Mouse (Mus musculus): ENCODE measurements around the gene Smchd1. TPM values are rescaled to one million over a fixed set of nuclear protein-coding genes. Genes with fewer than 3 reads are reported as not detected.

Smchd1 gene
- total RNA-seq, 2 experiments from 2014 or later = 30.7 to 32.0 TPM

DNA sequence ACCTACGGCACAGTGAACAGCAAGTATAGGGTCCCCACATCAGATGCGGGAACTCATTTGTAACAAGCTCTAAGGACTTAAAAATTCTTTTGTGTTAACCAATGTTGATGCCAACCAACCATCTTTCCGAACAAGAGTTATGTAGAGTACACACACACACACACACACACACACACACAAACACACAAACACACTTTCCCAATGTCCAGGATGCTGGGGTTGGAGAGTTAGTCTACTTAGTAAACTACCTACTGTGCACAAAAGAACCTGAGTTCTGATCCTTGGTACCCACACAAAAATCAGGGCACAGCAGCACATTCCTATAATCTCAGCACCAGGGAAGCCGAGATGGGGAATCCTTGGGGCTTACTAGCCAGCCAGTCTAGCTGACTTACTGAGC, 157.6 kb downstream of the Smchd1 start:
- intact Hi-C loops (cut with DNase I) = no loop called here
- no peak for DNase-seq (ENCODE audit: low spot score in 2 of 2)

DNA sequence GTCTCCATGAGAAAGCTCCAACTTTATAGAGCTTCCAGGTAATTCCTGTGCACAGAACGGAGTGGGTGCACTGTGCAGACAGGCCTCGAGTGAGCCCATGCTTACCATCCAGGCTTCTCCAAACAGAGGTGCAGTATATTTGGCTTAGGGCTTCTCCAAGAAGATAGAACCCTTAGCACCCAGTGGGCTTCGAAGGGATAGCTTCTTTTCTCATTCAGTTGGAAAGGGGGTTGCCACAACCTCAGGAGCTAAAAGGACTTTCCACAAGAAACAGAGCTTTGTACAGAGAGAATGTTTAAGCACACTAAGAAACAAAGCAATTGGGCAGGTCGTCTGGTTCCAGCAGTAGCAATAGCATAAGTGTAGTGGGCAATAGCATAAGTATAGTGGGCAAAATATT, 160.8 kb downstream of the Smchd1 start:
- intact Hi-C loops (cut with DNase I) = no loop called here
- DNase-seq (ENCODE audit: low spot score in 2 of 2) = no peak

GRCm38 (mm10) chr17:71311340-71312171, 163.6 kb downstream of the Smchd1 start, which contains the start of gene Emilin2:
Gene Emilin2 (minus strand): TSS chr17:71311978.
- no peak for DNase-seq (ENCODE audit: low spot score in 2 of 2)
- intact Hi-C loops (cut with DNase I) = no loop called here

DNA sequence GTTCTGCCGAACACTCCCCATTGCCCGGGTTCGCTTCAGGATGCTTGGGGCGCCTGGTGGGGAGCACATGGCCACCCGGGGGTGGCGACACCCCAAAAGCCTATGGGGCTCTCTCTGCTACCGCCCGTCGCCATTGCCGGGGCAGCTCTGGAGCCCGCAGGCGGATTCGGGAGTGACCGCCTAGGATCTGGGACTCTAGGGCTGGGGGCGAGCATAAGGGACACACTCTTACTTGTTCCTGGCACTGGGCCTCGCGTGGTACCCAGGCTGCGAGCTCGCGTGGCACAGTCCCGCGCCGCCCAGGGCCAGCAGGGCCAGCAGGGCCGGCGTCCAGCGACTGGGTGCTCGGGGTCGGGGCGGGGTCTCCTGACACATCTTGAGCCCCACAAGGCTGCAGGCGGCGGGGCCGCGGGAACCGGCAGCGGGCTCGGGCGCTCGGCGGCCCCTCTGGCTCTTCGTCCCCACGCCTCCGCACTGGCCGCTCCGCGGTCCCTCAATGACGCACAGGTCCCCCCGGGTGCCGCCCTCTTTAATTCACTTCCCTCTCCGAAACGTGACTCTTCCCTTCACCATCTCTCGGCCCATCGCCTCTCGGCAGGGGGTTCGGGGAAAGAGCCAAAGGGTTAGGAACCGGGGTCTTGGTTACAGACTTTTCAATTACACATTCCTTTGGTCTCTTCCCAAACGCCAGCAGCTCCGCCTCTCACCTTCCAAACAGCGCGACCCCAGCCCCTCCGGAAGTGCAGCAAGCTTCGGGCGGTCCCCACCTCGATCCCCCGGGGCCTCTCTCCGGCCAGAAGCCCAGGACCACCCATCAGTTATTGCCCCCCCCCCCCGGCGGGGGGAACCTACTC, 164.4 kb downstream of the Smchd1 start:
- intact Hi-C loops (cut with DNase I) = no loop called here
- peak in 1 of 2 experiments; percentile 4 for DNase-seq (ENCODE audit: low spot score in 2 of 2)

GRCm38 (mm10) chr17:71309711-71310485, 165.2 kb downstream of the Smchd1 start:
- intact Hi-C loops (cut with DNase I) = no loop called here
- no peak for DNase-seq (ENCODE audit: low spot score in 2 of 2)

DNA sequence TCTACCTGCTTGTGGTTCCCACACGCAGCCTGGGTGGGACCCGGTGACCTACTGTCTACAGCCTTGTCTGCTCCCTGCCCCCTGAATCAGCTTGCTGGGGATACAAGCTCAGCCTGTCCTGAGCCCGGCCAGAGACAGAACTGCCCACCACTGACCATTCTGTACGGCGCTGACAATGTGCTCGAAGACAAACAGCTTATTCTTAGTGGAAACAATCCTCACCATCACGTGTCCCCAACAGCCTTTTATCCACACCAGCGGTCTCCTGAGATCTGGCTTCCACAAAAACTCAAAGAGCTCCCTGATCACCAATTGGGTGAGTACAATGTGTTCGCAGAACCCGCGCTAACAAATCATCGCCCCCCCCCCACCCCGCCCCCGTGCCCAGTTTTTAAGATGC, 166.0 kb downstream of the Smchd1 start:
- intact Hi-C loops (cut with DNase I) = no loop called here
- DNase-seq (ENCODE audit: low spot score in 2 of 2) = no peak

DNA sequence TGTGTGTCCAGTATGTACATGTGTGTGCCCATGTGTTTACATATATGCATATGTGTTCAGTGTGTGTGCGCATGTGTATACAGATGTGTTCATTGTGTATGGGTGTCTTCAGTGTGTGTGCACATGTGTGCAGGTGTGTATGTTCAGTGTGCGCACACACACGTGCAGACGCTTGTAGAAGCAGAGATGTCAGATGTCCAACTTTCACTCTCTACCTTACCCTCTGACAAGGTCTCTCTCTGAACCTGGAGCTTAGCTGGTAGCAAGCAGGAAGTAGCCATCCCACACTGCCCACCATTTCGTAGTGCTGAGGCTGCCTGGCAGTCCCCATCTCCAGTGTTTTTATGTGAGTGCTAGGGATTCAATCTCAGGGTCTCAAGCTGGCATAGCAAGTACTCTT, 166.8 kb downstream of the Smchd1 start:
- DNase-seq (ENCODE audit: low spot score in 2 of 2) = no peak
- intact Hi-C loops (cut with DNase I) = no loop called here

GRCm38 (mm10) chr17:71307251-71307790, 167.8 kb downstream of the Smchd1 start:
- DNase-seq (ENCODE audit: low spot score in 2 of 2) = no peak
- intact Hi-C loops (cut with DNase I) = no loop called here

DNA sequence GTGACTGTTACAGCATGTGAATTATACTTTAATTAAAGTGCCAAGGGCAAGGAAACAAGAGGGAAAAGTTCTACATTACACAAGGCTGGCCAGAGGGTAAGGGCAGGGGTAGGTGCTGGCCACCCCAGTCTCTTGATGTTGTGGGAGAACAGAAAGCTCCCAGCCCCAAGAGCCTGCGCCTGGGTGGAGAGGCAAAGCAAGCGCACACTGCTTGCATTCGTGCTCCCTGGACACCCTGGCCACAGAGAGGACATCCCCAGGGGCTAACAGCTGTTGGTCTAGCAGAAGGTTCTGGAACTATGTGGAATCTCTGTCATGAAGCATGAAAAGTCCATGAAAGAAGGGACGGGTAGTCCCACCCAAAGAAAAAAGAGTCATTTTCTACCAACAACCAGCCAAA, 168.4 kb downstream of the Smchd1 start:
- no peak for DNase-seq (ENCODE audit: low spot score in 2 of 2)
- intact Hi-C loops (cut with DNase I) = no loop called here

DNA sequence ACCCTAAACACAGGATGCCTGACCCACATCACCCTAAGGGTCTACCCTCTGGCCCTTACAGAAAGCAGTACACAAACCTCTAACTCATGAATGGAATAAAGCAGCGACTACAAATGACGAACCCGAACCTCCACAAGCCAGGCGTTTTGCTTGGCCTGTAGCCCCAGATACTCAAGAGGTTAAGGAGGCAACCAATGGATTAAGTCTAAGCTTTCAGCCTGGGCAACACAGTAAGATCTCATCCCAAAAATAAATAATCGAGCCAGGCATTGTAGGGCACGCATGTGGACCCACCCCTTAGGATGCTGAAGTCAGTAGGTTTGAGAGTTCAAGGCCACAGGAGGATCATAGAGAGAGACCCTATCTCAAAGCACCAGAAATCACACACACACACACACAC, 169.1 kb downstream of the Smchd1 start:
- DNase-seq (ENCODE audit: low spot score in 2 of 2) = no peak
- intact Hi-C loops (cut with DNase I) = no loop called here

GRCm38 (mm10) chr17:71303444-71303843, 171.7 kb downstream of the Smchd1 start:
- intact Hi-C loops (cut with DNase I) = no loop called here
- DNase-seq (ENCODE audit: low spot score in 2 of 2) = no peak

DNA sequence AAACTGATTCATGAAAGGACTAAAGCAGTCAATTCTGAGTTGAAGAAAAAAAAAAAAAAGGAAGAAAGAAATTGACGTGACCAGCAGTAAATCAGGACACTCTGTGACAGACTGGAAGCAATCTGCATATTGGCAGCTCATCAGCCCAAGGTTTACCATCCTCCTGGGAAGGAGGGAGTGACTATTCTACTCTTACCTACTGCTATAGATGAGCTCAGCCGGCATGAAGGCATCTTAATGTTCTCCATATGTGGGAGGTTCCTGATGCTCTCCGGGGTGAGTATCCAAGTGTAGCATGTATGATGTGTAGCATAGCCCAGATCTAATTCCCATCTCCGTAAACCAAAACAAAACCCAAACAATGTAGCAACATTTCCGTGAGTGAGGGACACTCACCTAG, 173.7 kb downstream of the Smchd1 start:
- intact Hi-C loops (cut with DNase I) = no loop called here
- no peak for DNase-seq (ENCODE audit: low spot score in 2 of 2)

GRCm38 (mm10) chr17:71300338-71300737, 174.8 kb downstream of the Smchd1 start:
- intact Hi-C loops (cut with DNase I) = no loop called here
- no peak for DNase-seq (ENCODE audit: low spot score in 2 of 2)

GRCm38 (mm10) chr17:71299879-71300278, 175.3 kb downstream of the Smchd1 start:
- intact Hi-C loops (cut with DNase I) = no loop called here
- DNase-seq (ENCODE audit: low spot score in 2 of 2) = no peak

DNA sequence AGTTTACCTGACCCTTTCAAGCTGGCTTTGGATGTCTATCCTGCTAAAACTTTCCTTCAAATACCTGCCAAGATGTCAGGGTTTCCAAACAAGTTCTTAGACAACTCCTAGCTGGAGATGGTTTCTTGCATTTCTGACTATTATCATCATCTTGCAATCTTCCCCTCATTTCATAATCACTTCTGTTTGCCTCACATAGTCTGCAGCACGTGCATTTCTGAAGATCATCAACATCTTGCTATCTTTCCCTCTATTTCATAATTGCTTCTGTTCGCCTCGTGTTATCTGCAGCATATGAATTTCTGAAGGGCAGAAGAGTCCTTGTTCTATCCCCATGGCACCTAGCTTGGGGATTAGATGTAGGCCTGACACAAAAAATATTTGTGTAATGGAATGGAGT, 180.6 kb downstream of the Smchd1 start:
- DNase-seq (ENCODE audit: low spot score in 2 of 2) = no peak
- intact Hi-C loops (cut with DNase I) = no loop called here

Other genes with a start within 250 kb of the Smchd1 start
- 1 to 10 TPM; 1.9 to 2.5 TPM for gene Emilin2, start 163.4 kb downstream of the Smchd1 start, total RNA-seq (2021)
- gene Gm4707, start 15.4 kb downstream of the Smchd1 start, total RNA-seq (2021) = 1 to 10 TPM; 2.2 to 2.5 TPM
- gene Ndc80, start 51.5 kb upstream of the Smchd1 start, total RNA-seq (2021) = under 1 TPM; 0.34 to 0.57 TPM
- gene Spdya, start 76.7 kb upstream of the Smchd1 start, total RNA-seq (2021) = 1 to 10 TPM; 1.6 to 1.7 TPM
- gene Wdr43, start 140.6 kb upstream of the Smchd1 start, total RNA-seq (2021) = 10 to 100 TPM; 23.5 to 28.8 TPM
- gene Togaram2, start 197.9 kb upstream of the Smchd1 start, total RNA-seq (2021) = 1 to 10 TPM; 2.4 to 3.4 TPM

Measured in left cerebral cortex, postnatal 25 days (tissue).